Mouse (Mus musculus) lung, postnatal 25 days (tissue): ENCODE data around the gene Adgrf5.
"Not testable (repeated sequence)": the region's sequence is repeated elsewhere in the genome, so short reads cannot be mapped to it uniquely, and the experiment has no call there.

ENCODE experiments used
- DNase-seq: peaks from one replicate; pipeline ENCODE4 v3.0.0; 2022; ENCODE audit warnings: low spot score

Gene Adgrf5

DNA sequence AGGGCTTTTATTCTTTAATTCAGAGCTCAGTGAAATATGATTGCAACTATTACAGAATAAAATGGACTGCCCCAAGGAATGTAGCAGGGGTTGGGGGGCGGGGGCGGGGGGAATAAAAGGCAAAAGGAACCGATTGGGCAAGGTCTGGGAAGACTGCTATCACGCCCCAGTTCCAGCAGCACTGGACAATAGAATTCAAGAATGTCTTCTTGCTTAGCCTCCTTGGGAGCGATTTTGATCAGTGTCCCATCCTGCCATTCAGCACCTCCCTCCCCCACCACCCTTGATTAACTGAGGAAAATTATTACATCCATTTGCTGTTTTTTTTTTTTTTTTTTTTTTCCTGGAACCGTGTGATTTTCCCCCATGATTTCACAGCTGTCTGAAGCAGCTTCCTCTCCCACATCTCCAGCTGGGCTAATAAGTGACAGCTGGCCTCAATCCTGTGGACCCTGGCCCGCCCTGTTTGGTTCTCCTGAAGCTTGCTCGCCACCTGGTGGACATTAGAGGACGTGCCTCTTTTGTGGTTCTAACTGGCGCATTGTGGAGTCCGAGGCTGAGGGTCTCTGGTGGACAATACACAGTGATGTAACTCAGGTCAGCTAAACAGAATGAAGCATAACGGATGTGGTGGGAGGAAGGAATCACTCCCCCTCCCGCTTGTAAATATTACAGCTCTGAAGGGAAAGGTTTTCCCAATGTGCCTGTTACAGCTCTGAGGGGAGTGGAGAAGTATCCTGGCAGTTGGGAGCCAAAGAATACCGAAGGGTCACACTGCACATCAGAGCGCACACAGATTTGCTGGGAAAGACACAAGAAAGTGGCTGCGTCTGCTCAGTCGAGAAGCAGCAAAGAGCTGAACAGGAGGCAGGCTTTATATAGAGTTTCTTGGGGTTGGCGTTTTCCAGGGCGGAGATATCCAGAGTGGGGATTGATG lies 100.3 kb downstream of the Adgrf5 start:
- peak; percentile 77 for DNase-seq

GRCm38 (mm10) chr17:43470039-43470438 lies 109.8 kb downstream of the Adgrf5 start:
- DNase-seq: no peak

DNA sequence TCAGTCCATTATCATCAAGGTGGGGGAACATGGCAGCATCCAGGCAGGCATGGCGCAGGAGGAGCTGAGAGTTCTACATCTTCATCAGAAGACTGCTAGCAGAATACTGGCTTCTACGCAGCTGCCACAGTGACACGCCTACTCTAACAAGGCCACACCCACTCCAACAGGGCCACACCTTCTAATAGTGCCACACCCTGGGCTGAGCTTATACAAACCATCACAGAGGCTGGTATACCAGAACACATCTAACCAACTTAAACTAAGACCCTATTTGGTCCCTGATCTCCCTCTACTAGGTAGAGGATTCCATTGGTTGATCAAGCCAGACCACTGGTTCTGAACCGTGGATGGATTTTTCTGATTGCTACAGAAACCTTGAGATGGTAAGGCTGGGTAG lies 112.3 kb downstream of the Adgrf5 start:
- DNase-seq: no peak

GRCm38 (mm10) chr17:43474775-43475174 lies 114.5 kb downstream of the Adgrf5 start:
- no peak for DNase-seq

DNA sequence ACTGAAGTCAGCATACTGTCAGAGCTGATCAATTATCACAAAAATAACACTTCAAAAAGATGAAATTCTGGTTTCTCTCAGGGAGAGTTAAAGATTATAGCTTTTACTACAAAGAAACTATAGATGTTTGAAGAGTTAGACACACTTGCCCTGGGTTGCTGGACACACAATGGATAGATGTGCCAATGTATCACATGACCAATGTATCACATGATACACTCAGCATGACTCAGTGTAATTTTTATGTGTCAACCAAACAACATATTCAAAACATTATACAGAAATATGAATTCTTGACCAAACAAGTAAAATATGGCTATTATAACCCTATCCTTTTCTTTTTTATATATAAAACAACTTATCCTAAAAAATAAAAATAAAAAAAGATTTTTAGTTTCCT lies 117.4 kb downstream of the Adgrf5 start:
- no peak for DNase-seq

GRCm38 (mm10) chr17:43485982-43486381 lies 125.7 kb downstream of the Adgrf5 start:
- no peak for DNase-seq

DNA sequence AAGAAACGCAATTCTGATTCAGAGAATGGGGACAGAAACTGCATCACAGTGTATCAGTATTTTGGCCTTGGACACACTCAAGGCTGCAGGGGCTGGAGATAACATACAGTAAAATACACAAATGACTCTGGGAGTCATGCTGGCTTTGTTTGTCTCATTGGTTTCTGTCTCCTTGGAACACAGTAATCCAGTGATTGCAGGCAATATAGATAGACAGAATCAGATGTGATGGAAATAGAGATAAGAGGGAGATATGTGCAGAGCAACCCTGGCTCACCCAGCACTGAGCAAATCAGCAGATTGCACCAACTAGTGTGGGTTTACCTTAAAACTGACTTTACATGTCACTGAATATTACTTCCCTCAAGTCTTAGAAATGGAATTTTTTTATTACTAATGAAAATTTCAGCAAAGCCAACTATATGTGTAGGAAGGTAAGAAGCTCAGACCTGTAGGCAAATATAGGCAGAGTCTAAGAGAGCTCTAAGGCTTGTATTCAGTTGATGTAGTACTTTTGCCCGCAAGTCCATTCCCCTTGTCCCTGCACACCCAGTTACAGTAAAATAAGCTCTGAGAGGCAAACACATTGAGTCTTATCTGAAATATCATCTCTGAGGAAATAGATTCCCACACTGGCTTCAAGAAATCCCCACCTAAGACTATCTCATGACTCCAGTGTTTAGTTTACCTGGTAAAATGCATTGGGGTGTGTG lies 128.3 kb downstream of the Adgrf5 start:
- DNase-seq: no peak

- not testable (repeated sequence) for DNase-seq
Observed at GRCm38 (mm10) chr17:43490371-43490770, 130.1 kb downstream of the Adgrf5 start.

- DNase-seq: no peak
Observed at GRCm38 (mm10) chr17:43495502-43495901, 135.3 kb downstream of the Adgrf5 start.

- DNase-seq: no peak
Observed at GRCm38 (mm10) chr17:43497521-43497920, 137.3 kb downstream of the Adgrf5 start.

DNA sequence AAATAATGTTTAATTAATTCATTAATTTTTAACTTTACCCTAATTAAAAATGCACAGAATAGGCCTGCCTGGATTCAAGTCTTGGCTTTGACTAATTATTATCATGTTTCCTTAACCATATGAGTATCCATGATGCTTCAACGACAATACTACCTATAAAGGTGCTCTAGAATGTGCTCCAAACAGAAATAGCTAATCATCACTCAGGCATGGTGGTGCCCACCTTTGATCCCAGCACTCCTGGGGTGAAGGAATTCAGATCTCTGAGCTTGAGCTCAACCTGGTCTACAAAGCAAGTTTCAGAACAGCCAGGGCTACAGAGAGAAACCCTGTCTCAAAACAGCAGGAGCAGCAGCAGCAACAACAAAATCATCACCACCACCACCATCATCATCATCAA lies 140.3 kb downstream of the Adgrf5 start:
- no peak for DNase-seq

- DNase-seq: no peak
Observed at GRCm38 (mm10) chr17:43501223-43501622, 141.0 kb downstream of the Adgrf5 start.

- DNase-seq: no peak
Observed at GRCm38 (mm10) chr17:43501631-43502030, 141.4 kb downstream of the Adgrf5 start.

DNA sequence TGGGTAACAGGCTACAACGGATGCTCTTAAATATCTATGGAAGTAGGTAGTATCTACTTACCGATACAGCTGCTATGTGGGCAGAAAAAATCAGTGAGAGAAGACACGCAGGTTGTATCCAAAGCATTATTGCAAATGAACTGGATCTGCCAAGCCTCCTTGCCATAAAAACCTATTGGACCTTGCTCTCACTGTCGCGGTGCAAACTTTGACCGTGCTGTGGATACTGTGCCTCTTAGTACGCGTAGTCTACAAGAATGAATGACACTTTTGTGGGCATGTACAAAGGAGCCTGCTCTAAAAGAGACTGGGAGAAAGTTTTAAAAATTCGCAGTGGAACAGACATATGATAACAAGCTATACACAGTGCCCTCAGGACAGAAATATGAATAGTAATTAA lies 142.3 kb downstream of the Adgrf5 start, which contains the start of gene Mep1a:
Gene Mep1a, minus strand, starts transcription at position 221 of the 400 bp plus-strand sequence.
- DNase-seq: no peak

GRCm38 (mm10) chr17:43503861-43504593 lies 143.8 kb downstream of the Adgrf5 start:
- no peak for DNase-seq

GRCm38 (mm10) chr17:43504594-43504934 lies 144.3 kb downstream of the Adgrf5 start:
- no peak for DNase-seq
